Mouse (Mus musculus) midbrain, embryonic 16.5 days (tissue): ENCODE measurements at regions not wholly inside any gene's neighbourhood (a gene's known extent, or its start where the extent isn't known, plus 50 kb on each side); places are given as distances from the start of the nearest gene placed in this dataset.

ENCODE experiments used
- ATAC-seq: fragments of 200-750 bp; cut with Nextera tagmentation; 2 replicates; pipeline ENCODE4 v1.8.0; 2017; ENCODE audit warnings: moderate TSS enrichment
- H3K27ac ChIP-seq: fragments of 300-500 bp; sonication (generic); 2 replicates; pipeline ENCODE4 v1.5.1; 2014; ENCODE audit warnings: mild to moderate bottlenecking, low read length, mixed read lengths
- H3K27me3 ChIP-seq: fragments of 300-500 bp; sonication (generic); 2 replicates; pipeline ENCODE4 v1.6.1; 2014; ENCODE audit warnings: low read depth, low read length, mixed read lengths; ENCODE audit not compliant: control insufficient read depth, insufficient read depth
- H3K36me3 ChIP-seq: fragments of 300-500 bp; sonication (generic); 2 replicates; pipeline ENCODE4 v1.6.1; 2014; ENCODE audit warnings: mild to moderate bottlenecking, low read length, moderate library complexity, mixed read lengths; ENCODE audit not compliant: control insufficient read depth, insufficient read depth
- H3K4me1 ChIP-seq: fragments of 300-500 bp; sonication (generic); 2 replicates; pipeline ENCODE4 v1.6.1; 2014; ENCODE audit warnings: mild to moderate bottlenecking, low read length, mixed read lengths; ENCODE audit not compliant: control insufficient read depth, insufficient read depth
- H3K4me2 ChIP-seq: fragments of 300-500 bp; sonication (generic); 2 replicates; pipeline ENCODE4 v1.6.1; 2014; ENCODE audit warnings: mild to moderate bottlenecking, low read length, mixed read lengths
- H3K4me3 ChIP-seq: fragments of 300-500 bp; sonication (generic); 2 replicates; pipeline ENCODE4 v1.5.1; 2014; ENCODE audit warnings: low read depth, mild to moderate bottlenecking, low read length, moderate library complexity, mixed read lengths
- H3K9ac ChIP-seq: fragments of 300-500 bp; sonication (generic); 2 replicates; pipeline ENCODE4 v1.6.1; 2014; ENCODE audit warnings: low read depth, low read length, mixed read lengths
- H3K9me3 ChIP-seq: fragments of 300-500 bp; sonication (generic); replicated peaks from 2 replicates; pipeline ENCODE4 v1.6.1; 2014; ENCODE audit warnings: mild to moderate bottlenecking, low read length, mixed read lengths; ENCODE audit not compliant: control insufficient read depth, poor library complexity, severe bottlenecking
- WGBS: fragments of 180-500 bp; shearing (Covaris S2); extraction: QIAGEN DNeasy Blood & Tissue Kit; methylation state at CpG from one replicate; pipeline ENCODE4 v1.1.7; 2014; 5-methylcytosine and 5-hydroxymethylcytosine counted together

DNA sequence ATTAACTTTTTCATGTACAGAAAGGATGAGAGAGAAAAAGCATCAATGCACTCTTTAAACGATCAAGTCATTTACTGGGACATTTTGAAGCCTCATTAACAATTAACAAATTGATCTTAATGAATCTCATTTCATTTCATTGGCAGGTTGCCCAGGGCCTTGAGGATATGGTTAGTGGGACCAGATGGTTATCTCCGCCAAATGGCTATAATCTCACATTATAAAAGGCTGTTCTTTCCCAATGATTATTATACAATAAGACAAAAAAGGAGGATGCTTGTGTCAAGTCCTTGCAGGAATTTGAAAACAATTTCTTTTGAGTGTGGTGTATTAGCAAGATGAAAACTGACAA, 185.3 kb downstream of the Snx13 start:
- no peaks in the 10 kb centered on the region for H3K36me3 ChIP-seq
- H3K4me3 ChIP-seq, result no peak overlapping the region
- H3K27ac ChIP-seq, result no peak overlapping the region
- no peaks in the 10 kb centered on the region for H3K27me3 ChIP-seq
- no peak overlapping the region for H3K4me2 ChIP-seq
- H3K9ac ChIP-seq, result no peak overlapping the region
- WGBS, result 51% methylated on average over 2 of the region's 2 CpGs
- no peaks in the 10 kb centered on the region for H3K4me1 ChIP-seq
- ATAC-seq, result peak; percentile 56; the same call in 1 of the 2 replicates
- H3K9me3 ChIP-seq, result no peaks in the 10 kb centered on the region

DNA sequence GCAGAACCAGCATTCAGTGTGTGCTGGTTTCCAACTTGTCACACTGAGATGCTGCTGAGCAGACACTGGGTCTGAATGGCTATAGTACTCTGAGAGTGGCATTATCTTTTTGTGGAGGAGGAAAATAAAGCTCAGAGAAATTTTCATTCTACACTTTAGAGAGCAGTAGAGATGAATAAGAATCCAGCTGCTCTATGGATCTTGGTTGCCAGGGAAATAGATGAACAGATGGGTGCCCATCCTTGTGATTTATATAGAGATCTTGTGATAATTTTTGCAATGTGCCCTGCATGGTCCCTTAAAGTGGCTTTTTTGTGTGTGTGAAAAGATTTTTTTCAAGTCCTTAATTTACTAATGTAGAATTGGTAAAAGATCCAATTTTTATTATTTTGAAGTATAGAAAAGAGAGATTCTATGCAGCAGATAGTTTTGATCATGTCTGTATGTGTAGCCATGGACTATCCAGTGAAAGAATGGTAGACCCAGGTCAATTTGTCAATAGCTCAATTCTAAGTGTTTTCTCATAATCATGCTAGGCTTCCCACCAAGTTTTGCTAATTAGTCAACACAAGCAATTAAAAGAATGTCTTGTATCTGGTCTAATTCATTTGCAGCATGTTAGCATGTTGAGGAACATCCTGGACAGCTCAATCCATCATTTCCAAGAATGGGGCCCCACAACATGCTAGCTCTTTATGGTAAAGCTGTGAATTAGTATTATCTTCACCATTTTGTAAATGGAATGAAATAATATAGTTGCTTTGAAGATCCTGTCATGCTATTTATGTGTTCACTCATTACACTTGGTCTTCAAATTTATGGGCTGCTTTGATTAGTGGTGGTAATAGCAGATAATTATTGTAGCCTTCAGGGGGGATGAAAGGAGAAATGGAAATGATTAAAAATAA, 184.7 kb downstream of the Snx13 start:
- no peaks in the 10 kb centered on the region for H3K27me3 ChIP-seq
- no peak overlapping the region for H3K27ac ChIP-seq

DNA sequence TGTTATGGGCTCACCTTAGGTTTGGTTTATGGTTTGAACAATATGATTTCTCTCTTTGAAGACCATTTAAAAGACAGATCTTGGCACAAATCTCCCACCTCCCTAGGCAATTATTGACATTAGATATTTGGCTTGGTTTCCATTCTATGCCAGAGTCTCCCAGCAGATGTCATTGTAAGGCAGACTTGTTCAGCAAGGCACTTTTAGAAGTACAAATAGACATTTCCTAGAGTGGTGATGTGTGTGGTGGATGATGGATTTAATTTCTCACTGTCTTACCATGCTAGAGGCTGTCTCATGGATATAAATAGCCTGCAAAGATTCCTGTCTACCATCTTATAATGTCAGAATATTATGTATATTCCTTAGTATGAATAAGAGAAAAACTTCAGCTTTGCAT, 173.4 kb downstream of the Snx13 start:
- Histone ChIP-seq H3K27ac (no peak overlapping the region), H3K4me3 (no peak overlapping the region), H3K27me3 (no peaks in the 10 kb centered on the region), H3K4me1 (no peaks in the 10 kb centered on the region), H3K4me2 (no peak overlapping the region), H3K9me3 (no peaks in the 10 kb centered on the region), H3K9ac (no peak overlapping the region), H3K36me3 (no peaks in the 10 kb centered on the region)
- ATAC-seq, result no peak

More for the DNA sequence above, 184.7 kb downstream of the Snx13 start:
- Histone ChIP-seq H3K36me3 (no peaks in the 10 kb centered on the region), H3K9ac (no peak overlapping the region), H3K4me3 (no peak overlapping the region), H3K9me3 (no peaks in the 10 kb centered on the region), H3K4me2 (no peak overlapping the region), H3K4me1 (no peaks in the 10 kb centered on the region)
- peak; percentile 68 for ATAC-seq

DNA sequence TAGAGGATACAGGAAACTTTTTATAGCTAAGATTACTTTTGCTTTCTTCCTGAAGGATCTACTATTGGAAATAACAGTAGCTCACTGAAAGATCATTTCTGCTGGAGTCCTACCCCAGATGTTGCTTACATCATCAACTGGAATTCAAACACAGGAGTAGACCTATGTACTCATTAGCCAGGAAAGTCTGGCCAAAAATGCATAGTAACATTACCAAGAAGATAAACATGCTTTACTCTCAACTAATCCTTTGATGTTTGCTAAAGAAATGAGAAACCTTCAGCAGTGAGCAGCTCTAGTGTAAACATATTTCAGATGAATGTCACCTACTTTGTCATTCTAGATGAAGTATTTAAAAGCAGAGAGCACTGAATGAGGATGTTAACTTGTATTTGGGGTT, 173.0 kb downstream of the Snx13 start:
- Histone ChIP-seq H3K9ac (no peak overlapping the region), H3K27me3 (no peaks in the 10 kb centered on the region), H3K27ac (no peak overlapping the region), H3K4me1 (no peaks in the 10 kb centered on the region), H3K4me2 (no peak overlapping the region), H3K36me3 (no peaks in the 10 kb centered on the region), H3K9me3 (no peaks in the 10 kb centered on the region), H3K4me3 (no peak overlapping the region)
- ATAC-seq, result no peak

DNA sequence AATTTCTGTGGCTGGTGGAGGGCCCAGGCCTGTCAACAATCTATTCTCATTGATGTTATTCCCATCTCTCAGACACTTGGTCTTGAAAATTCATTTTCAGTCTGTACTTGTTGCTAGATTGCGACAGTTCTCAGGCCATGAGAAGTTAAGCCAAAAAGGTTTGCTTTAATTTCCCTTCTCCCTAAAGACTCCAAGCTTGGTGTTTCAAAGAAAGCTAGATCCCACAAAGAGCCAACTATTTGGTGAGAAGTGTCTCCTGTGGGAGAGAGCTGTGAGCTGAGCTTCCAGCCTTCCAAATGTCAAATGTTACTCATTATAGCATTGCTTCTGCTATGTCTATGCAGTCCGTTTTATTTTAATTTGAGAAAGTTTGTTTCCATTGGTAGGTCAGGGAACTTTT, 169.7 kb downstream of the Snx13 start:
- Histone ChIP-seq H3K27me3 (no peaks in the 10 kb centered on the region), H3K4me2 (no peak overlapping the region), H3K4me1 (no peaks in the 10 kb centered on the region), H3K9me3 (no peaks in the 10 kb centered on the region), H3K36me3 (no peaks in the 10 kb centered on the region), H3K27ac (no peak overlapping the region), H3K4me3 (no peak overlapping the region), H3K9ac (no peak overlapping the region)
- ATAC-seq, result no peak
- WGBS, result 88% methylated on average over 2 of the region's 2 CpGs

DNA sequence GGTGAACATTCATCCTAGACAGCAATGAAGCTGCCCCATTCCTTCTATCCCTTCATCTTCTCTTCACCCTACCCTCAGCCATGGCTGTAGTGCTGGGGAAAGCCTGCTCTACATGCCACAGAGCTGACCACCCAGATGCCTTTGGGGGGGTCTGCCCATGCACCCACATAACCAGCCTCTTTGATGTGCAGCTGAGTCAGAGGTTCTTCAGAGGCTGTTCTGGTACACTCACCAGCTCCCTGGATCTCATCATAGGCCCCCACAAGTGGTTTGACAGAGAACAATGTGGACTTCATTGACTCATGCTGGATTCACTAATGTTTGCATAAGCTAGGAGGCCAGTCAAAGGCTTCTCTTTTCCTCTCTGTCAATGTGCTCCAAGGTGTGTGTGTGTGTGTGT, 162.4 kb downstream of the Snx13 start:
- no peak overlapping the region for H3K27ac ChIP-seq
- ATAC-seq, result no peak
- no peak overlapping the region for H3K4me2 ChIP-seq
- no peaks in the 10 kb centered on the region for H3K27me3 ChIP-seq
- no peaks in the 10 kb centered on the region for H3K36me3 ChIP-seq
- H3K9me3 ChIP-seq, result no peaks in the 10 kb centered on the region
- H3K4me3 ChIP-seq, result no peak overlapping the region
- no peak overlapping the region for H3K9ac ChIP-seq
- no peaks in the 10 kb centered on the region for H3K4me1 ChIP-seq

DNA sequence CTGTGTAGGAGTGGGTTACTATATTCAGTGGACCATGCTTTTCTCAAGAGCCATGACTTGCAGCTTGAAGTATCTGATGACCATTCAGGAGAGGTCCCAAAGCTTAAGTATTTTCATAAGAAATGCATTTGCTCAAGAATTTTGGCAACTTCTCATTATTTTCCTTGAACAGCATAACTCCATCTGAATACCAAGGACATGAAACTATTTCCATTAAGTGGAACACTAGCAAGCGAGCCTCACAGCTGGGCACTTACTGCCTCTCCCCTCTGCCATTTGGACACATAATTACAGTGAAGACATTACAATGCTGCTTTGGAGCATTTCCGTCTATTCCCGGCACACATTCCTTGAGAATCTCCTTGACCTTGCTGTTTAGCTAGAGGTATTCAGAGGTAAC, 160.6 kb downstream of the Snx13 start:
- H3K27ac ChIP-seq, result no peak overlapping the region
- 80% methylated on average over 3 of the region's 3 CpGs for WGBS

DNA sequence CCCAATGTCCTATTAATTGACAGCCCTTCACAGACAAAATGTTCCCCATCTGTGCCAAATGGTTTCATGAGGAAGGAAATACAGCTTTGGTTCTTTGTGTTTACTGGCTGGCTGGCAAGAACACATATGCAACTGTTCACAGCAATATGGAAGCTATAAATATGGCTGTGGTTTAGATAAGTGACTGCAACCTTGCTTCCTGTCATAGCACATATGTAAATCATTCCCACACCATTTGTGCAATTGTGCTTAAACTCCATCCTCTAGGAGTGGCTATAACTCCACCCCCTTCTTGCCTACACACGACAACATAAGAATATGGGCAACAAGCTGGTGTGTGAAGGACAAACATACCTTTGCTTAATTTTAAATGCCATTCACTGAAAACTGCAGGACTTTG, 156.4 kb downstream of the Snx13 start:
- H3K9me3 ChIP-seq, result no peaks in the 10 kb centered on the region
- H3K27ac ChIP-seq, result no peak overlapping the region
- no peak for ATAC-seq
- H3K4me1 ChIP-seq, result no peaks in the 10 kb centered on the region
- H3K9ac ChIP-seq, result no peak overlapping the region
- H3K27me3 ChIP-seq, result no peaks in the 10 kb centered on the region
- H3K4me2 ChIP-seq, result no peak overlapping the region
- H3K4me3 ChIP-seq, result no peak overlapping the region
- WGBS, result 87% methylated on average over 1 of the region's 1 CpGs
- no peaks in the 10 kb centered on the region for H3K36me3 ChIP-seq

More for the DNA sequence above, 160.6 kb downstream of the Snx13 start:
- Histone ChIP-seq H3K36me3 (no peaks in the 10 kb centered on the region), H3K4me2 (no peak overlapping the region), H3K9me3 (no peaks in the 10 kb centered on the region), H3K4me1 (no peaks in the 10 kb centered on the region), H3K4me3 (no peak overlapping the region), H3K9ac (no peak overlapping the region), H3K27me3 (no peaks in the 10 kb centered on the region)
- no peak for ATAC-seq

DNA sequence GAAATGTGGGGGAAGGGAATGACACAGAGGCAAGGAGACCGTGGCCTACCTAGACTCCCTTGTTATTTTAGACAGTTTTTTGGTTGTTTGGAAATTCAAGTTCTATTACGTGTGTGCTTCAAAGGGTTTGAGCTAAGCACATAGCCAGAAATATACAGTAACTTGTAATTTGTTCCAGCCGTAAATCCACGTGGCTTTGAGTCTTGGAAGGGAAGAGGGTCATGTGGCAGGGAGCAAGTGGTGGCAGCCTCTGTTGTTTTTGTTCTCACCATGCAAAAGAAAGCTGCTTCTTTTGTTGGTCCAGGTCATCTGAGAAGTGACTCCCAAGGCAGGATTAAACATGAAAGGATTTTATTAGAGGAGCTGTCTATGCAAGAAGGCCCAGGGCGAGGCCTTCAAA, 153.1 kb downstream of the Snx13 start:
- no peak overlapping the region for H3K4me2 ChIP-seq
- no peak for ATAC-seq

More for the DNA sequence above, 153.1 kb downstream of the Snx13 start:
- Histone ChIP-seq H3K27me3 (no peaks in the 10 kb centered on the region), H3K4me3 (no peak overlapping the region), H3K9ac (no peak overlapping the region), H3K27ac (no peak overlapping the region), H3K4me1 (no peaks in the 10 kb centered on the region), H3K9me3 (no peaks in the 10 kb centered on the region), H3K36me3 (no peaks in the 10 kb centered on the region)
- WGBS, result 54% methylated on average over 5 of the region's 5 CpGs
